In the genomic region with DNA sequence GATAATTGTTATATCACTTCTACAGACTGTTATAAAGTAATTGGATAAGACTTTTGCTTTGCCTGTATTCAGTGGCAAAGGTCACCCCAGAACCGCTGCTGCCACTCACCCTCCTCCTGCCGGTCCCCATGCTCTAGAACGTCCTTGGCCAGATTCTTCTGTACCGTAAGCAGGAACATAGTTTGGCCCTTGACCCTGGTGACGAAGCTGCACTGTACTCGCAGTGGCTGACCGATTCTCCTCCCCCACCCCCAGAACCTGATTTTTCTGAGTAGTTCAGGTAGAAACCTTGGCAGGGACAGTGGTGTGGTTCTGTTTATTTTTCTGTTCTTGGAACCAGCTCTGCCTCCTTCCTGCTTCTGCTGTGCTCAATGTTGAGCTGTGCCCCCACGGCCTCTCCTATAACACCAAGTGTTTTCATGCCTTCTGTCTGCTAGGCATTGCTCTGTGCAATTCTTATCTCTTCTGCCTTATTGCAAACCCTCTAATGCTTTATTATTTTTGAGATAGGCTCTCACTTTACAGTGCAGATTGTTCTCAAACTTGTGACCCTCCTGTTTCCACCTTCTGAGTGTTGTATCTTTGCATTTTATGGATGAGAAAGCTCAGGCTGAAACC, we compare ENCODE assay signal across 10 mouse cellular contexts. TPM values are rescaled to one million over a fixed set of nuclear protein-coding genes. Genes with fewer than 3 reads are reported as not detected.
DNase-seq lines count a peak whose midpoint lies in the region.
"Had no signal": no experiment of that assay in that cellular context is flagged by ENCODE, and none has a peak within 500 bp of the region (broad histone marks: within the 10 kb centered on the region; RNA-seq: fewer than 3 reads in every experiment).

No protein-coding gene starts in this region.

- peak overlapping the region; percentile 64 for H3K27ac ChIP-seq in brown adipose tissue, adult 24 weeks (replicated peaks; ENCODE audit: low read depth, low read length)

- intact Hi-C loops in left cerebral cortex, postnatal 4 days (cut with DNase I), result no loop called here

- H3K4me1 ChIP-seq in brown adipose tissue, adult 24 weeks (ENCODE audit: control insufficient read depth, insufficient read depth, insufficient read length, low read length), result peaks cover 56% of the 10 kb centered on the region

- H3K4me3 ChIP-seq in brown adipose tissue, adult 24 weeks (ENCODE audit: insufficient read depth, low read depth, low read length), result no peak overlapping the region
- H3K4me3 ChIP-seq: megakaryocyte, embryonic 14.5 days had no signal

- peak; percentile 87 to 88 for DNase-seq in adrenal gland, adult (ENCODE audit: inconsistent age in 2 of 2, low spot score in 1 of 2)
- no peak for DNase-seq in adrenal gland, postnatal 4 days (ENCODE audit: low spot score in 2 of 2)
- peak; percentile 91 for DNase-seq in kidney, postnatal 14 days
- peak; percentile 24 for DNase-seq in lung, postnatal 14 days
- no peak for DNase-seq in MN1 (ENCODE audit: low spot score)
- no peak for DNase-seq in layer of hippocampus, adult 9-10 months (ENCODE audit: low spot score)
- no peak for DNase-seq in left cerebral cortex, postnatal 4 days
- DNase-seq: cerebellum, adult 9-10 months had no signal

RNA-seq across cellular contexts. Expression of a gene that starts 7.0 kb away (rescaled TPM):
- 10 to 100 TPM; 54.7 to 54.8 TPM for total RNA-seq in adrenal gland, postnatal 4 days (2021)
- polyA plus RNA-seq in brown adipose tissue, adult 24 weeks (2012; ENCODE audit: insufficient read depth, insufficient read length, missing spikeins), result 7.8 and 14.1 TPM in 2 replicates
- total RNA-seq in left cerebral cortex, postnatal 4 days (2021), result 10 to 100 TPM; 36.3 to 44.4 TPM

RNA-seq across cellular contexts. Expression of a gene that starts 33.4 kb away (rescaled TPM):
- total RNA-seq in adrenal gland, postnatal 4 days (2021), result not detected
- polyA plus RNA-seq in brown adipose tissue, adult 24 weeks (2012; ENCODE audit: insufficient read depth, insufficient read length, missing spikeins), result not detected in 2 replicates
- not detected for total RNA-seq in left cerebral cortex, postnatal 4 days (2021)

Comparison
In these comparisons a context has a peak if more than half of its experiments do, and no peak if none do; other contexts are left out.
1. DNase-seq: peak in adrenal gland, adult (2 of 2), kidney, postnatal 14 days (single experiment) and lung, postnatal 14 days (single experiment); none in adrenal gland, postnatal 4 days (0 of 2), MN1 (single experiment), layer of hippocampus, adult 9-10 months (single experiment) and left cerebral cortex, postnatal 4 days (single experiment).